19 mouse cellular contexts compared by ENCODE assay signal in the genomic region with DNA sequence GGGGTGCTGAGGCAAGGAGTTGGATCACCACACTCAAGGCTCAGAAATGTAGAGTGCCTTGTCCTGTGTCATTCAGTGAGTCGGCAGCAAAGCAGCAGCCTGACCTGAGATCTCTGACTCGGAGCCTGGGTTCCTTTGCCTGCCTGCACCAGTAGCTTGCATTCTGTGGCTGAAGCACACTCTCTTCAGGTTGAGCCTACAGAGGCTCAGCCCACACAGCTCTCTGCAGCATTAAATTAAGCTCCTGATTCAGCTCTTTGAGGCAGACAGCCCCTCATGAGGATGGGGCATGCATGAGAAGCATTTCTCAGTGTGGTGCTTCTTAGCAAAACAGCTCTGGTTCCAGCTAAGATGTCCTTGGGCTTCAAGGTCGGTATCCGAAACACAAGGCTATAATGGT.
DNase-seq lines count a peak whose midpoint lies in the region; ATAC-seq and TF ChIP-seq lines count a peak whose summit lies in the region.
"Had no signal": no experiment of that assay in that cellular context is flagged by ENCODE, and none has a peak within 500 bp of the region (broad histone marks: within the 10 kb centered on the region; RNA-seq: fewer than 3 reads in every experiment).

No protein-coding gene starts in this region.

- H3K4me1 ChIP-seq in liver, postnatal 0 days (ENCODE audit: insufficient read depth) = no peaks in the 10 kb centered on the region
- H3K4me1 ChIP-seq: forebrain, embryonic 12.5 days; heart, embryonic 10.5 days; hindbrain, embryonic 13.5 days; megakaryocyte, embryonic 14.5 days; neural tube, embryonic 15.5 days had no signal

- no peak for TF ChIP-seq CTCF in liver, postnatal 0 days (IDR thresholded peaks at IDR 0.05; ENCODE audit: low read depth)

- no peak overlapping the region for H3K4me3 ChIP-seq in liver, postnatal 0 days (ENCODE audit: low read depth, low read length)
- H3K4me3 ChIP-seq: forebrain, embryonic 12.5 days; heart, embryonic 10.5 days; hindbrain, embryonic 13.5 days; megakaryocyte, embryonic 14.5 days; neural tube, embryonic 15.5 days had no signal

- DNase-seq in adrenal gland, postnatal 36 days = peak; percentile 11 to 25
- no peak for DNase-seq in adrenal gland, postnatal 10 days
- DNase-seq in right cerebral cortex, postnatal 10 days (ENCODE audit: low spot score in 2 of 2) = peak; percentile 54 to 60
- no peak for DNase-seq in right cerebral cortex, postnatal 25 days
- DNase-seq in left cerebral cortex, adult 9 months (ENCODE audit: low spot score in 2 of 2) = peak; percentile 55 to 66
- no peak for DNase-seq in liver, postnatal 0 days
- DNase-seq in kidney, postnatal 36 days = no peak
- no peak for DNase-seq in ovary, postnatal 10 days (ENCODE audit: low spot score)
- DNase-seq: cerebellum, adult 9-10 months; lung, adult 18-20 months; midbrain, embryonic 14.5 days; retina, postnatal 1 day had no signal

- H3K4me2 ChIP-seq in liver, postnatal 0 days (ENCODE audit: low read depth, low read length) = no peak overlapping the region
- H3K4me2 ChIP-seq: forebrain, embryonic 12.5 days; hindbrain, embryonic 13.5 days; neural tube, embryonic 15.5 days had no signal

- no peak overlapping the region for H3K9ac ChIP-seq in liver, postnatal 0 days (replicated peaks)
- H3K9ac ChIP-seq: forebrain, embryonic 12.5 days; hindbrain, embryonic 13.5 days; neural tube, embryonic 15.5 days had no signal

- 68% methylated on average over 4 of the region's 4 CpGs for WGBS in liver, postnatal 0 days (ENCODE audit: insufficient replicate concordance)

- H3K9me3 ChIP-seq in liver, postnatal 0 days (ENCODE audit: low read length) = no peaks in the 10 kb centered on the region
- H3K9me3 ChIP-seq: forebrain, embryonic 12.5 days; G1E; heart, embryonic 10.5 days; hindbrain, embryonic 13.5 days; neural tube, embryonic 15.5 days had no signal

- no peak for TF ChIP-seq EP300 in liver, postnatal 0 days (IDR thresholded peaks at IDR 0.05; ENCODE audit: low read depth)

- no peak for ATAC-seq in liver, postnatal 0 days
- ATAC-seq: activated CD4-positive, CD25-positive, alpha-beta regulatory T cell, adult 4 months had no signal

- H3K27me3 ChIP-seq in liver, postnatal 0 days (ENCODE audit: insufficient read depth, low read length) = no peaks in the 10 kb centered on the region
- H3K27me3 ChIP-seq: forebrain, embryonic 12.5 days; hindbrain, embryonic 13.5 days; megakaryocyte, embryonic 14.5 days; neural tube, embryonic 15.5 days had no signal

- no peaks in the 10 kb centered on the region for H3K36me3 ChIP-seq in liver, postnatal 0 days (replicated peaks; ENCODE audit: insufficient read depth, low read length)
- H3K36me3 ChIP-seq: forebrain, embryonic 12.5 days; G1E; heart, embryonic 10.5 days; hindbrain, embryonic 13.5 days; neural tube, embryonic 15.5 days had no signal

- H3K27ac ChIP-seq in liver, postnatal 0 days (ENCODE audit: low read depth) = no peak overlapping the region
- H3K27ac ChIP-seq: forebrain, embryonic 12.5 days; heart, embryonic 10.5 days; hindbrain, embryonic 13.5 days; neural tube, embryonic 15.5 days had no signal

Comparison
In these comparisons a context has a peak if more than half of its experiments do, and no peak if none do; other contexts are left out.
1. DNase-seq: peak in adrenal gland, postnatal 36 days (2 of 2), right cerebral cortex, postnatal 10 days (2 of 2) and left cerebral cortex, adult 9 months (2 of 2); none in adrenal gland, postnatal 10 days (single experiment), right cerebral cortex, postnatal 25 days (single experiment), liver, postnatal 0 days (single experiment), kidney, postnatal 36 days (0 of 2) and ovary, postnatal 10 days (single experiment).